Mouse (Mus musculus) cerebral cortex, adult 2 months (tissue): Measurements from ENCODE around the gene Ssxa1.

ENCODE experiments used
- WGBS: fragments of 180-500 bp; shearing (Covaris S2); methylation state at CpG from one replicate; pipeline ENCODE4 v1.1.7; 2018; 5-methylcytosine and 5-hydroxymethylcytosine counted together

Gene Ssxa1

GRCm38 (mm10) chrX:21115520-21115919, at the start of gene Ssxa1:
Ssxa1 (plus strand) TSS chrX:21115820.
- WGBS, result 81% methylated on average over 4 of the region's 4 CpGs

GRCm38 (mm10) chrX:21068106-21068505, 47.5 kb upstream of the Ssxa1 start, which contains the start of gene Spaca5:
Spaca5 (plus strand) TSS chrX:21068406.

DNA sequence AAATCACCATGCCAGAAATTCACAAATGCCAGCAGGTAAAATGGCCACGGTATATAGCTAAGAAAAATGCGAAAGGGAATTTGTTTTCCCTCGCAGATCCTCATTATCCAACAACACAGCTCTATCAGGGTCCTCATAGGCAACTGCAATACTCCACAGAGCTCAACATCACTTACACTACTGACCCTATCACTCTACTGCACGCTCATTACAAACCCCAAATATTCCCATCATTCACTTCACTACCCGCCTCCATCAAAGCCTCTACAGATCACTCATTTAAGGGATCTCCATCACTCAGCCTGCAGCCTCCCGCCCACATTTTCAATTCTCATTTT, 27.0 kb upstream of the Ssxa1 start:
- 10% methylated on average over 6 of the region's 6 CpGs for WGBS

GRCm38 (mm10) chrX:21088983-21089866, 26.4 kb upstream of the Ssxa1 start, which contains the start of gene Zfp300:
Zfp300 (minus strand) TSS chrX:21089527.
- WGBS, result 3% methylated on average over 27 of the region's 27 CpGs

DNA sequence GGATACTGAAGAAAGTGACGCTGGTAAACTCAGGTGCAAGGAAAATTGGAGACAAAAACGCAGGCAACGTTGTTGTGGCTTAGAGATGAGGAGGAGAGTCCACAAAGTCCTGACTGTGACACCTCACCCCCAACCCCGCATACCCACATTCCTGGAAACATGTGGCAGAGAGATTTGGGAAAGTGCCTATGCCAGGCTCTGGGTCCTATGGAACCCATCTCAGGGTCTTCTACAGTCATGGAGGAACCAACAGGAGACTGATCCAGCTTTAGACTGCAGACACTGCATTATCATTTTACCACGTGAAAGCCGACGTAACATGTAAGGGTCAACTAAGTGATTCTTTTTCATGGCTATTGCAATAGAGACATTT, 25.8 kb upstream of the Ssxa1 start:
- WGBS, result 46% methylated on average over 7 of the region's 7 CpGs

DNA sequence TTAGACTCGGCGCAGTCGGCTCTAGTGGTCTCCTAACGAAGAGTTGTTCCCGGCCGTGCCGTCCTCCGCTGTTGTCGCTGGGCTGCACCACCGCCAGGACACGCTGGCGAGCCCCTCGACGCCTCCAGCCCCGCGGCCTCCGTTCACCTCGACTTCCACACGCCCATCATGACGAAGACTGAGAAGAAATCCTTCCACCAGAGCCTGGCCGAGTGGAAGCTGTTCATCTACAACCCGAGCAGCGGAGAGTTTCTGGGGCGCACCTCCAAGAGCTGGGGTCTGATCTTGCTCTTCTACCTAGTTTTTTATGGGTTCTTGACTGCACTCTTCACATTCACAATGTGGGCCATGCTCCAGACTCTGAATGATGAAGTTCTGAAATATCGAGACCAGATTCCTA, 31.1 kb downstream of the Ssxa1 start:
- 93% methylated on average over 25 of the region's 25 CpGs for WGBS
